Mouse (Mus musculus) CD4-positive, CD25-positive, alpha-beta regulatory T cell, adult 9 weeks (primary cell): ENCODE data around the gene Krt20. TPM values are rescaled to one million over a fixed set of nuclear protein-coding genes. Genes with fewer than 3 reads are reported as not detected.

Experiments
- polyA plus RNA-seq: library from polyadenylated mRNA; unstranded; fragments of 100-300 nt; shearing (Covaris generic); gene quantifications from one replicate; pipeline ENCODE4 v1.2.1, GENCODE M21; 2017

Krt20 gene
- polyA plus RNA-seq, result not detected

GRCm38 (mm10) chr11:99437972-99438371, at the start of gene Krt20:
Gene Krt20, minus strand, starts transcription at chr11:99438150.

GRCm38 (mm10) chr11:99422159-99422558, 15.8 kb downstream of the Krt20 start, which contains the start of gene Krt12:
Gene Krt12, minus strand, starts transcription at chr11:99422259.

GRCm38 (mm10) chr11:99389264-99389663, 48.7 kb downstream of the Krt20 start, which contains the start of gene Krt10:
Gene Krt10, minus strand, starts transcription at chr11:99389364.

Other genes starting within 250 kb of the Krt20 start
- 236 TPM for gene Smarce1, start 207.1 kb downstream of the Krt20 start, polyA plus RNA-seq
- gene Krt222, start 194.1 kb downstream of the Krt20 start, polyA plus RNA-seq, result 1.5 TPM
- gene Krt24, start 152.9 kb downstream of the Krt20 start, polyA plus RNA-seq, result not detected
- gene Krt25, start 115.2 kb downstream of the Krt20 start, polyA plus RNA-seq, result not detected
- gene Krt26, start 100.2 kb downstream of the Krt20 start, polyA plus RNA-seq, result not detected
- not detected for gene Krt27, start 87.0 kb downstream of the Krt20 start, polyA plus RNA-seq
- not detected for gene Krt28, start 63.2 kb downstream of the Krt20 start, polyA plus RNA-seq
- gene Krt10, start 48.8 kb downstream of the Krt20 start, polyA plus RNA-seq, result 18.4 TPM
- not detected for gene Krt12, start 15.9 kb downstream of the Krt20 start, polyA plus RNA-seq
- not detected for gene Krt23, start 55.0 kb upstream of the Krt20 start, polyA plus RNA-seq
- not detected for gene Krt39, start 83.2 kb upstream of the Krt20 start, polyA plus RNA-seq
- not detected for gene Krt40, start 105.0 kb upstream of the Krt20 start, polyA plus RNA-seq
- gene Krtap3-3, start 112.7 kb upstream of the Krt20 start, polyA plus RNA-seq, result not detected
- not detected for gene Krtap3-2, start 118.7 kb upstream of the Krt20 start, polyA plus RNA-seq
- not detected for gene Gm11939, start 121.3 kb upstream of the Krt20 start, polyA plus RNA-seq
- gene Krtap3-1, start 128.5 kb upstream of the Krt20 start, polyA plus RNA-seq, result not detected
- not detected for gene Krtap1-5, start 142.9 kb upstream of the Krt20 start, polyA plus RNA-seq
- gene Krtap1-4, start 145.5 kb upstream of the Krt20 start, polyA plus RNA-seq, result not detected
- gene Krtap1-3, start 153.2 kb upstream of the Krt20 start, polyA plus RNA-seq, result not detected
- not detected for gene Krtap9-3, start 160.0 kb upstream of the Krt20 start, polyA plus RNA-seq
- not detected for gene Gm11938, start 165.2 kb upstream of the Krt20 start, polyA plus RNA-seq
- not detected for gene Gm11937, start 172.0 kb upstream of the Krt20 start, polyA plus RNA-seq
- not detected for gene Krtap2-4, start 176.7 kb upstream of the Krt20 start, polyA plus RNA-seq
- gene Gm11562, start 182.3 kb upstream of the Krt20 start, polyA plus RNA-seq, result not detected
- not detected for gene Krtap4-1, start 190.1 kb upstream of the Krt20 start, polyA plus RNA-seq
- not detected for gene Krtap4-2, start 196.9 kb upstream of the Krt20 start, polyA plus RNA-seq
- not detected for gene Krtap4-7, start 205.9 kb upstream of the Krt20 start, polyA plus RNA-seq
- not detected for gene Gm11555, start 212.1 kb upstream of the Krt20 start, polyA plus RNA-seq
- gene Gm11563, start 220.8 kb upstream of the Krt20 start, polyA plus RNA-seq, result not detected
- not detected for gene Krtap4-6, start 227.8 kb upstream of the Krt20 start, polyA plus RNA-seq